Mouse (Mus musculus) neural tube, embryonic 10.5 days (tissue): ENCODE measurements around the gene Vps37c.

ENCODE experiments used
- DNase-seq: peaks from one replicate; pipeline ENCODE4 v3.0.0-alpha.2; 2017; ENCODE audit warnings: low spot score; ENCODE audit errors: extremely low spot score

Vps37c gene

DNA sequence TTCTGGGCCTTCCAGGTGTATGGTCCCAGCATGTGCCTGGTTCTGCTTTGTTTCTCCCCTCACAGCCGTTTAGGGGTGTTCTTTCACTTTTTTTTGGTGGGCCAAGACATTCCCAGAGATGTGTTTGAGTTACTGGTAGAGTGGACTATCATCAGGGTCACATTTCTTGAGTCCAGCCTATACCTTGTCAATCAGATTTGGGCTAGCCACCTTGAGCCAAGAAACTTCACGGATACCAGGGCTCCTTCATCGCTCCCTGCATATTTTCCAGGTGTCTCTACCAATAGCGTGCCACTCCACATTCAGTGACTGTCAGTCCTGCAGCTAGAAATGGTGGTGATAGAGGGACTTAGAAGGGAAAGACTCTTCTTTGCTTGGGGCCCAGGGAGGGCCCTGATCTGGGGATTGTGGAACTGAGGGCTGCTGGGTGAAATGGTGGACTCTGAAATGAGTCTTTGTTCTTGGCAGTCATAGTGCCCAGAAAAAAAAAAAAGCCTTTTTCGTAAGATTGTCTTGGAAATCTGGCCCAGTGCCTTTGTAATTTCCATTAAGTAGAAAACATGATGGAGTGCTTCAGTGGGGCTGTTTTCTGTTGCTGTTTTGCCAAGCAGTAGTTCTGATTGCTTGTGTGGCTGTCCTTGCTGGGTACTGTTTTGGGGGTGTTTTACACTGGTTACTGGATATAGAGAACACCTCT is 1.1 kb downstream of the Vps37c start:
- DNase-seq = peak; percentile 24

DNA sequence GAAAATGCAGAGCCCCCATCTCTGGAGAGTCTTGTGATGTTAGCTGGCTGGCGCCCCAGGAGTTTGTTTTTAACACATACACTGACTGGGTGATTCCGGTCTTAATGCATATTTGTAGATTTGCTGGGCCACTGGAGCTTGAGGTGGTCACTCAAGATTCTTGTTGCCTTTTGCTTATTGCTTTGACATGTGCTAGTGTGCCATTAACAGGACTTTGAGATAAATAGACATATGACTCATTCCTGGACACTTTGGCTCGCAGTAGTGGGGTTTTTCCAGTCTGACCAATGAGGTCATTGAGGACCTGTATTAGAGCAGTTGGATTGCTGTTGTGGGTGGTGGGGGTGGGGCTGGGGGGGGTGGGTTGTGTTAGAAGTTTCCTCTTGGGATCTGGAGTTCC is 1.8 kb downstream of the Vps37c start:
- no peak for DNase-seq

DNA sequence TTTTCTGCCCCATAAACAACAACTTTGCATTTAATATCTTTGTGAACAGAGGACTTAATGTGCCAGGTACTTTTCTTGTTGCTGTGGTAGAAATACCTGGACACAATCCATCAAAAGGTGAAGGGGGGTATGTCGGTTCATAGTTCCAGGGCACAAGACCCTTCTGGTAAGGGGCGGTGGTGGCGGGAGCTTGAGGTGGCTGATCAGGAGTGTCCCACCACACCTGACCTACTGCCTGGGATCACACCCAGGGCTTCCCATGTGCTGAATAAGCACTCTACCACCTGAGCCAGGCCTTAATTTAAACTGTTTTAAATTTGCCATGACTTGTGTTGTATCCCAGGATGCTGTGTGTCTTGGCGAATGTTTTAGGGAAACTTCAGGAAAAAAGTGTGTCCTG is 2.6 kb downstream of the Vps37c start:
- no peak for DNase-seq

DNA sequence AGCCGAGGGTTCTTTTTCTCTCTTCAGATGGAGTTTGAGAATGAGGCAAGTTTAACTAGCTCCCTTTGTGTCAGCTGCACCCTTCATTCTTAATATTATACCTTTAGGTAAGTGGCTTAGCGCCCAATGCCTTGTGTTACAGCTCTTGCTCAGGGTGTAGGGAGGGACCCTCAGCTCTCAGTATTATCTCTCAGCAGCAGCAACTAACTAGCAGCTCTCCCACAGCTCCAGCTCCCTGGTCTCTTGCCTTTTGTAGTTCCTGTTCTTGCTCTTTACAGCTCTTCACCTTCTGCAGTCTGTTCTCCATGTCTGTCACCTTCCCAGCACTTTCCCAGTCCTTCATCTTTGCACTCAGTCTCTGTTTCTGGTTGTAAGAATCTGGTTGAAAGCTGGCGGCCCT is 3.1 kb downstream of the Vps37c start:
- DNase-seq = no peak

DNA sequence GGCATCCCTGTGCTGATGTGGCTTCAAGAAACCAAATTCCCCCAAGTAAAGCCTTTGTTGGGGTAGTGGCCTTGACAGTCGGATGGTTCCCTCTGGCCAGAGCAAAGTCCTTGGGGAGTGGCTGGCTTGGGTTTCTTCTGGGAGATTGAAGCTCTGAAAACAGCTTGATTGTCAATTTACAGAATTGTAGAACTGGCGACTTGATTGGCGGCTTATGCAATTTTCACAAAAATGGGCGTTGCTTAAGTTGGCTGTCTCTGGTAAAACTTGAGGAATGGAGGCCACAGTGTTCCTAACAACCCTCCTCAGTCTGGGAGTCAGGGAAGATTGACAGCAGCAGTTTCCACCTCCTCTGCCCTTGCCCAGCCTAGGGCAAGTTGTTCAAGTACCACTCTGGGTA is 3.8 kb downstream of the Vps37c start:
- no peak for DNase-seq

DNA sequence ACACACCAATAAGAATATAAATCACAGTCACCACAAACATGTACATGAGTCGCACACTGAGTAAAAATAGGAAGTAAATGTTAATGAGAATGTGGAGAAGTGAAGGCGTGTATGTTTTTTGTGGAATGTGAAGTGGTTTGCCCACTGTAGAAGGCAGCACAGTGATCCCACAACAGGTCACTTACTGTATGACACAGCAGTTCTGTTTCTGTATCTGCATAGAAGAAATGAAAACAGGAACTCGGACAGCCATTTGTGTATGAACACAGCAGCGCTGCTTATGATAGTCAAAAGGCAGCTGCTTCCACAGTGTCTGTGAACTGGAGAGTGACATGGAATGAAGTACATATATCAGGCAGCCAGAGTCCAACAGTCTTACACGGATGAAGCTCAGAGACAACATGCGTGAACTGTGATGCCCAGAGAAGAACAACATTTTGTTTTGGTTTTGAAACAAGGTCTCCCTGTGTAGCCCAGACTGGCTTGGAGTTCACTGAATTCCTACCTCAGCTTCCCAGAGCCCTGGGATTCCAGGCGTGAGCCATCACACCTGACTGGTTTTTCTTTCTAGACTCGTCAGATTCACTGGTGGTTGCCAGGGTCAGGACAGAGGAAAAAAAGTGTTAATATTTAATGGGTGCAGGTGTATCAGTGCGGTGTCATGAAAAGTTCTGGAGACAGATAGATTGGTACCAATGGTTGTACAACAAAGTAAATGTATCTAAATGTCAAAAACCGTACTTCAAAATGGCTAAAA is 5.6 kb downstream of the Vps37c start:
- DNase-seq = no peak

DNA sequence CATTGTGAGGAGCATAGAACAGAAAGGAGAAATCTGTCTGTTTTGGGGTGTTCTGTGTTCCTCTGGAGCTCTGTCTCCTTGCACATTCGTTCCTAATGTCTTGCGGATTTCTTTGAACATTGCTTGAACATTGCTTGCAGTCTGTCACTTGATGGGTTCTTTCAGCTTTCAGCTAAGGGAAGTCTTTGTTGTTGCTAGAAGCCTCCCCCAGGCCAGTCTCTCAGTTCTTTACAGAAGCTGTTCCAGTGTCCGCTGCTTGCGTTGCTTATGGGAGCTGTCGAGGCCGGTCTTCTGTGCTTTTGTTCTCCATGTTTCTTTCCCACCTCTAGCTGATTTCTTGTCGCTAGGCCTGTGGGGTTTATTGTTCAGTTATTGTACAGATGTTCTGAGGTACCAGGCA is 7.3 kb downstream of the Vps37c start:
- no peak for DNase-seq

DNA sequence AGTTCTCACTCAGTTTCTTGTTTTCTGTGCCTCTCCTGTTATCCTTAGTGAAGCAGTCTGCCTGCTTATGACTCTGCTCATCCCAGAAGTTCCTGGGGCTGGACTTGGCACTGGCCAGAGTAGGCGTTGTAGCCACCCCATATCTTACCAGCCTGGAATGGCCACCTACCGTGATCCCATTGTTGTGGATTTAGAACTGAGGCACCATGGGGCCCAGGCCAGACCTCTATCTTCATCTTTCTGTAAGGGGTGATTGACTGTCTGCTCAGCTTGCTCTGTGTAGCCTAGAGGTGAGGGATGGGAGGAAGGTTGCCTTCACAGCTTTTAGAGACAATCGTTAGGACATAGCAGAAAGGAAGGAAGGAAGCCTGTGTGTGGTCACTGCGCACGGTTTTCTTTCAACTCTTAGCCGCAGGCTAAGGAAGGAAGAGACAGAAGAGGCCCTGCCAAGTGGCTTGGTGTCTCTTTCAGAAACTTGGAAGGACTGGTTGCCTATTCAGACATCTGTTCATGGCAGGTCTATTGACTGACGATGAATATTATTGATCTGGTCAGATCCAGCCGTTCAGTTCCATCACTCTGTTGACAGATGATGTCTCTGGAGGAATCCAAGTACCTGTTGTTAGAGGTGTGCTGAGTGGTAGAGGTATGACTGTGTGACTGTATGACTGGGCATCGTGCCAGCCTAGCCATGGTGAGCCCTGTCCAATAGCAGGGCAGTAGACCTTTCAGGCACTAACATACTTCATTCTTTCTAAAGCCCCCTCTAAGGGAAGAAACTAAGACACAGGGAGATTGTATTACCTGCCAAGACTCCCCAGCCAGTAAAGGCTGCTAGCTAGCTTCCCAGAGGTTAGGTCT is 9.8 kb downstream of the Vps37c start:
- DNase-seq = no peak

DNA sequence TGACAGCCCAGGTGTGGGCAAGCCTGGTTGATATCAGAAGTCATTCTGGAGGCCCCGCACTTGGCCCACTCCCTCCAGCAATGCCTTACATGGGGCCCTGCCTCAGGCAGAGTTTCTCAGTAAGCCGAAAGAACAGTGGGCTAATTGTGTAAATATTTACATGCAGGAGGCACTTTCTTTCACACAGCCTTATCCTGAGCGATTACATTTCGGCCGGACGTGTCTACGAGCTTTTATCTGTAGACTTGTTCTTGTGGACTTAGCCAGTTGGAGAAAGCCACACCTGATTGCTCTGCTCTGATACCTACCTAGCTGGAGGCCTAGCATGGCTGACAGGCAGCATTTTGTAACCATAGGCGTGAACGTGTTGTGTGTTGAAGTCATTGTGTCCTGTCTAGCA is 11.3 kb downstream of the Vps37c start:
- DNase-seq = no peak

DNA sequence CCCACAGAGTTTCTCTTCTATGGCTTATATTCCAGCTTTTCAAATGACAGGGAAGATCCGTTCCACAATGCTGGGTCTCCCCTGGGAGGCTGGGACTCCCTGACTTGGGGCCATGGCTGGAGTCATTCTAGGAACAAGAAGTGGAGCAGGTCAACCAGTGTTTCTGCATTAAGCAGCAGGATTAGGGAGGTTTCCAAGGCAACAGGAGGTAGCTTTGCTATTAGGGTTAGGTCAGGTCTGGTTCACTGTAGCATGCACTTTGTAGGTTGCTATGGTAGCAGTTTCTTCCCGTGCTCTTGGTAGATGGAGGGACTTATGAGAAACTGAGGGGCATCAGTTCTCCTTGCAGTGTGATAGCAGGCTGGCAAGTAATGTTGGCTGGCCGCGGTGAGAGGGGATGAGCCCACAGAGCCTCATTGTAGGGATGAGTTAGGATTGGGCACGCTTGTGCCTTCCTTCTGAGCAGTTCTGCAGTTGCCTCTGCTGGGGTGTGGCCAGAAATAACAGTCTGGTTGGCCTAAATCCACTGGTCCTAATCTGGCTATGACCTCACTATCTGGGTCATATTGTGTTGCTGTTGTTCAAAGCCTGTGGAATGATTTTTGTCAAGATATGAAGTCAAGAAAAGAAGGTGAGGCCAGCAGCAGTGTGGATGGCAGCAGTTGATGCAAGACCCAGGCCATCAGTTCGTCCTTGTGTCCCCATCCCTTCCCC is 12.6 kb downstream of the Vps37c start:
- DNase-seq = no peak

DNA sequence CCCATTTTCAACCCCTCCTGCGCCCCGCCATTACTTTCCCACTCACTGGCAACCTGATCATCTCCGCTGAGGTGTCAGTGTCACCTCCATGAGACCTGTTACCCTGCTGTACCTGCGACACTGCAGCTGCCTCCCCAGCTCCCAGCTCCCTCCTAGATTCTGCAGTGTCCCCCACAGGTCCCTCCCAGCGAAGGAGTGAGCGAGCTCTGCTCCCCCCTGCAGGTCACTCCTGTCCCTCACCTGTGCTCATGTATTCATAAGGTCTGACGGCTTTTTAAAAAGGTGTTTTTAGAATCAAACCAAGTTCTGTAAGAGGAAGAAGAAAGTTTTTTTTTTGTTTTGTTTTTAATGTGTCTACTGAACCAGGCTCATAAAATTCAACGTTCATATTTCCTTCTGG is 13.6 kb downstream of the Vps37c start:
- DNase-seq = no peak

DNA sequence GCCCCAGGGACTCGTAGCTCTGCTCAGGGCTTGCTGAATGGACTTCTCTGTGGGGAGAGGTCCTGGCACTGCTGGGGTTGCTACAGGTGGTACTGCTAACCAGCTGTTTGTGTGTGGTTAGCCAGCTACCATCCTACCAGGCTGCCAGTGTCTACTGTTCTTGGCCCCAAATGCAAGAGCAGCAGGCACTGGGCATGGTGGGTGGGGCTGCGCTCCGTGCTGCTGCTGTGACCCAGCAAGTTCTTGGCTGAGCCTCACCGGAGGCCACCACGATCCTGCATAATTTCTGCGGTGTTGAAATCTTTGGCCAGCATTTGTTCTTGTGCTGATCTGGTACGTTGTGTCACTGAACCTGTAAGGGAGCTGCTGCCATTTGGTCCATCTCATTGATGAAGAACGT is 14.9 kb downstream of the Vps37c start:
- no peak for DNase-seq

DNA sequence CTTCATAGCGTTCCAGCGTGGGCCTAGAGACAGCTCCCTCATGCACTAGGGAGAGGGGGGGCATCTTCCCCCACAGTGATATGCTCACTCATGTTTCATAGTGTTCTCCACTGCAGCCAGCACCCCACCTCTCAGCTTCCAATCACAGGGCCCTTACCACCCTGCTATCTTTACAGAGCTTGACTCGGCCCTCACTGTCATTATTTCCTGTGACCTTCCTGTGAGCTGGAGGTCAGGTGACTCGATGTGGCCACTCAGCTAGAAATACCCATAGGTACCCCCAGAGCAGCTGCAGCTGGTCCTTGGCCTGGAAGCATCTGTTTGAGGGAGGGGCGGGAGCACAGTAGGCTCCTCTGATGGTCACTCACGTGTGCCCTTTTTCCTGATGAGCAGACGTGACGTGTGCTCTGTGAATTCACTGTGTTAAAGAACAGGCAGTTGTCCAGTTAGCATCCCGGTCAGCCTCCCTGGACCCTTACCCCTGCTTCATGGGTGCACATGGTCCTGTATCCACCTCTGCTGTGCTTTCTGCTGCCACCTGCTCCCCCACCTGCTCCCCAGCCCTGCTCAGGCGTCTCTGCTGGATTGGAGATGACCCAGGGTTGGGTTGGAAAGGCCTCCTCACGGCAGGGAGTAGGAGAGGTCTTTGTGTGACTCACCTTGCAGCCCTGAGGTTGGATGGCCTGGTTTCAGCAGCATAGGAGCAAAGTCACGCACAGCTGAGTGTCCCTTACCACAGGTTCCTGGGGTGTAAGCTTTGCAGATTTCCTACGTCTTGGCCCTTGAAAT is 18.7 kb downstream of the Vps37c start:
- DNase-seq = no peak

DNA sequence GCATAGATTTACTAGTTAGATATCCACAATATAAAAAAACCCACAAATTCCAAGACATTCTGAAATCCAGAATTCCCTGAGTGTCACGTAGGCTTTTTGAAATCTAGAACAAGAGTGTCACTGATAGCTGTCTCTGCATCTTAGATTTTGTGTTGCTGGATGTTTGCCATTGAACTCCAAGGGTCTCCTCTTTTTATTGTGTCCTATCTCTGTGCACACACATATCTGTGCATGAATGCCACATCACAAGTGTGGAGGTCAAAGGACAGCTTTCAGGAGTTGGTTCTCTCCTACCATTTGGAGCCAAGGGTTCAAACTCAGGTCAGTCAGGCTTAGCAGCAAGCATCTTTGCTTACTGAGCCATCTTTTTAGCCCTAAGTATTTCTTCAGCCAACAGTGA is 19.3 kb downstream of the Vps37c start:
- no peak for DNase-seq

DNA sequence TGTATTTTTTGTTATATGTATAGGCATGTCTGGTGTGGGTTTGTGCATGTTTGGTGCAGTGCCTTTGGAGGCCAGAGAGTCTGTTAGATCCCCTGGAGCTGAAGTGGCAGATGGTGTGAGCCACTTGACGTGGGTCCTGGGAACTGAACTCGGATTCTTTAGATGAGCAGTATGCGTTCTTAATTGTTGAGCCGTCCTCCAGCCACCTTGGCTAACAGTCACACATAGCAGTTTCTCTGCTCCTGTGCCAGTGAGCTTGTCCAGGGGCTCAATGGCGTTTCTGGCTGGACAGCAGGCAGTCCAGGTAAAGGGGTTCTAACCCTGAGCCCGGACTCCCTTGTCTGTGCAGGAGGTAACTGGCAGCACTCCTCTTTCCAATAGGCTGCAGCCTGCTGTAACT is 20.4 kb downstream of the Vps37c start:
- DNase-seq = no peak

DNA sequence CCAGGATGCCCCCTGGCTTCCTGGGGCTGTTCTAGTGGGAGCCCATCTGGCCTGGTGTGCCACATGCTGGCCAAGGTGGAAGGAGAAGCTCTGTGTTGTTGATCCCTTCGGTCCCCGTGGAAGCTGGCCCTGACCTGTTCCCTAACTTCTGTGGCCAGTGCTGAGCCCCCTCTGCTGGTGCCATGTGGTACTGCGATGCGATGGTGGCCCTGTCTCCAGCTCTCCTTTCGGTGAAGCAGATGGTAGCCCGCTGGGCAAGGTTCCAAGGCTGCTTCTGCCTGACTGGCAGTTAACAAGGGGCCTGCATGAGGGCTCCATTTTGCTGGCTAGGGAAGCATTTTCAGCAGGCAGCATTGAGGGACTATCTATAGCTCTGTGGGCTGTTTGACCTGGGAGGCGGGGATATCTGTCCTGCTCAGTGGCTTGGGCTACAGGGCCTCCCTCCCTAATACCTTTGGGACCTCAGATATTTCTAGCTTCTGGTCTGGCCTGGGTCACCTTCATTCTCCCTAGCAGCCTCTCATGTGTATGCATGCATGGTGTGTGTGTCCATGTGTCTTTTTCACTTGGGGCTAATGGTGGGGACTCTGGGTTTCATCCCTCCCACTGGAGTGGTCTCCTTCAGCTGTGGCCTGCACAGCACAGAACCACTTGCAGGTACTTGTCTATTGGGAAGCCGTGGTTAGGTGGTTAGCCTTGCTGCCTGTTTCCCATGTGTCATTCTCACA is 21.0 kb downstream of the Vps37c start:
- peak; percentile 94 for DNase-seq

DNA sequence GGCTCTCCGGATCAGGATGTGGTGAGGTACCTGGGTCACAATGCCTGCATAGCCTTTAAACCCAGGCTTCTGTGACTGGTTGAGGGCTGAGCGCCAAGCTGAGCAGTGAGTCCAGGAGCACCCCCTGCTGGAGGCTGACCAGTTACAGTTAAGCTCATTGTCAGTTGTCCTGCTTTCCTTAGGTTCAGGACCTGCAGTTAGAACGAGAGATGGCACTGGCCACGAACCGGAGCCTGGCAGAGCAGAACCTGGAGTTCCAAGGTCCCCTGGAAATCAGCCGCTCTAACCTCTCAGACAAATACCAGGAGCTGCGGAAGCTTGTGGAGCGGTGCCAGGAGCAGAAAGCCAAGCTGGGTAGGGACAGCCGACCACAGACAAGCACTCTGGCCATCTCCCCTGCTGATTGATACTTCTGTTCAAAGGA is 21.6 kb downstream of the Vps37c start:
- peak; percentile 36 for DNase-seq

DNA sequence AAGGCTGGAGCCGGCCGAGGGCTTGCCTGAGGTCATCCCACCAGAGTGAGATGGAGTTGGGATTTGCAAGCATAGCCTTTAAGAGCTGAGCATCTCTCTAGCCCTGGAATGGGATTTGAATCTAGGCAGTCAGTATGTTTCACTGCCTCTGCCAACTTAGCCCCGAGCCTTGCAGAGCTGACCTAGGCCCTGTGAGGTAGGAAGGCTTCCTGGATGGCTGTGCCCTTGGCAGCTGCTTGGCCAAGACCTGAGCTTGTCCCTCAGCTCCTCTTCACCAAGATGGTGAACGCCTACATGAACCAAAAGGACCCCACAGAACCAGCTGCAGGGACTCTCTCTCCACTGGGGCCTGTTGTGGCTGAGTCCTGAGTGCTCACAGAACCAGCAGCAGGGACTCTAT is 22.2 kb downstream of the Vps37c start:
- DNase-seq = no peak

DNA sequence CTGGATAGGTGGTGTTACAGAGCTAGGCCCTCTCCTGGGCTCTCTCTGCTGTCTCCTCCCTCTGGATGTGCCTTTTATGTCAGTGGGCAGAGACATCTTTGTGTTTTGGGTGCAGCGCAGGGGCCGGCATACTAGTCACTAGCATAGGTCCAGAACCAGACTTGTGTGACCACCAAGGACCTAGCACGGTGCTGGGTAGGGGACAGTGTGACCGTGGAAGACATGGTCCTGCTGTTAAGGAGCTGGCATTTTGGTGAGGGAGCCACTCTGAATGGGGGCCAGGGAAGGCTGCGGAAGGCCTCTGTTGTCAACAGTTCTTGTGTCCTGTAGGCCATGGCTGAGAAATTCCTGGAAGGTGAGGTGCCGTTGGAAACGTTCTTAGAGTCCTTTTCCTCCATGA is 23.7 kb downstream of the Vps37c start:
- no peak for DNase-seq

DNA sequence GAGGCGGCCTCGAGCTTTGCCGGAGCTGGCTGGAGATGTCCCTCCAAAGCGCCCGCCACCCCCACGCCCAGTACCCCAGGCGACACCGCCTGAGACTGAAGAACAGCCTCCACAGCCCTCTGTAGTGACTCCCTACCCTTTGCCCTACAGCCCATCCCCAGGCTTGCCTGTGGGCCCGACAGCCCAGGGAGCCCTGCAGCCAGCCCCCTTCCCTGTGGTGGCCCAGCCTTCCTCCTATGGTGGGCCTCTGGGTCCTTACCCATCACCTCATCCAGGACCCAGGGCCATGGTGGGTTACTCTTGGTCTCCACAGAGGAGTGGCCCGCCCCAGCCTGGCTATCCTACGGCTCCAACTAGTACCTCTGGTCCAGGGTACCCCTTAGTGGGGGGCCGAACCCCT is 24.1 kb downstream of the Vps37c start:
- no peak for DNase-seq
